Mouse (Mus musculus): ENCODE measurements at regions not wholly inside any gene's neighbourhood (a gene's known extent, or its start where the extent isn't known, plus 50 kb on each side); places are given as distances from the start of the nearest gene placed in this dataset.

DNA sequence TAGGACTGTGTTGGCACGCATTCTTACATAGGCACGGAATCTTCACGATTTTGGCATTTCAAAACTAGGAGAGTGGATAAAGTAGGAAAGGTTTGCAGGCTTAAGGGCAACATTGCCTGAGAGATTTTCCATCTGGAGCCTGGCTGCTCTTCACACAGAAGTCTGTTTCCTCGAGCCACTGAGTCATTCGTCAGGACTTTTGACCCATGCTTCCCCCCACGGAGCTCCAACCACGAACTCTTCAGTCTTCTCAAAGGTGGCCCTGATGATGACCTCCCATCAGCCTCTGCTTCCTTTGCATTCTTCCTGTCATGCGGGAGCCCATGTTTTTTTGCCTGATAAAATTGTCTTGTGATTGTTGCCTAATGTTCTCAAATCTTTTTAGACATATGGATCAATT lies 365.5 kb upstream of the Slc35b3 start:
- no peak for TF ChIP-seq EP300 (IDR thresholded peaks at IDR 0.05; ENCODE audit: insufficient read depth, low read depth, low read length)
- no peak for TF ChIP-seq POLR2A (IDR thresholded peaks at IDR 0.05; ENCODE audit: insufficient read depth, low read depth, low read length)
